Mouse (Mus musculus) lung, postnatal 0 days (tissue): ENCODE measurements around the gene Chac2. TPM values are rescaled to one million over a fixed set of nuclear protein-coding genes. Genes with fewer than 3 reads are reported as not detected.

Source experiments
- ATAC-seq: fragments of 200-750 bp; cut with Nextera tagmentation; 2 replicates; pipeline ENCODE4 v1.8.0; 2017; ENCODE audit warnings: moderate library complexity
- DNase-seq: peaks from one replicate; pipeline ENCODE4 v3.0.0-alpha.2; 2016; ENCODE audit warnings: low spot score
- H3K27ac ChIP-seq: fragments of 300-500 bp; sonication (generic); 2 replicates; pipeline ENCODE4 v1.5.1; 2014; ENCODE audit warnings: antibody characterized with exemption, mild to moderate bottlenecking, low read length, mixed read lengths
- H3K27me3 ChIP-seq: fragments of 300-500 bp; sonication (generic); replicated peaks from 2 replicates; pipeline ENCODE4 v1.6.1; 2014; ENCODE audit warnings: low read length, mixed read lengths; ENCODE audit not compliant: insufficient read depth
- H3K36me3 ChIP-seq: fragments of 300-500 bp; sonication (generic); 2 replicates; pipeline ENCODE4 v1.6.1; 2014; ENCODE audit warnings: low read length, mixed read lengths; ENCODE audit not compliant: insufficient read depth
- H3K4me1 ChIP-seq: fragments of 300-500 bp; sonication (generic); 2 replicates; pipeline ENCODE4 v1.6.1; 2014; ENCODE audit warnings: antibody characterized with exemption, low read depth, low read length, mixed read lengths; ENCODE audit not compliant: insufficient read depth
- H3K4me2 ChIP-seq: fragments of 300-500 bp; sonication (generic); replicated peaks from 2 replicates; pipeline ENCODE4 v1.6.1; 2014; ENCODE audit warnings: low read depth, mild to moderate bottlenecking, low read length, moderate library complexity, mixed read lengths
- H3K4me3 ChIP-seq: fragments of 300-500 bp; sonication (generic); 2 replicates; pipeline ENCODE4 v1.5.1; 2014; ENCODE audit warnings: low read depth, low read length
- H3K9ac ChIP-seq: fragments of 300-500 bp; sonication (generic); replicated peaks from 2 replicates; pipeline ENCODE4 v1.6.1; 2014; ENCODE audit warnings: low read depth, mild to moderate bottlenecking
- H3K9me3 ChIP-seq: fragments of 300-500 bp; sonication (generic); 2 replicates; pipeline ENCODE4 v1.6.1; 2016; ENCODE audit warnings: low read length, mixed read lengths
- CTCF ChIP-seq: IDR thresholded peaks from 2 replicates; pipeline ENCODE4 v1.5.1; 2016; ENCODE audit warnings: antibody characterized with exemption, mild to moderate bottlenecking
- EP300 ChIP-seq: IDR thresholded peaks from 2 replicates; pipeline ENCODE4 v1.6.1; 2016; ENCODE audit warnings: antibody characterized with exemption, mild to moderate bottlenecking, control low read depth
- WGBS: fragments of 180-500 bp; shearing (Covaris S2); extraction: QIAGEN DNeasy Blood & Tissue Kit; methylation state at CpG from one replicate; pipeline ENCODE4 v1.1.7; 2014; 5-methylcytosine and 5-hydroxymethylcytosine counted together
- polyA plus RNA-seq: library from polyadenylated mRNA; unstranded; fragments of >200 nt; fragmentation: Nextera tagmentation; extraction: Ambion mirVana; gene quantifications from 2 replicates; pipeline ENCODE4 v1.2.1, GENCODE M21; 2015

Gene Chac2
- polyA plus RNA-seq, 1 experiment from 2014 or later: 14.1 TPM

GRCm38 (mm10) chr11:30998704-30999103 is 12.6 kb upstream of the Chac2 start:
- no peaks in the 10 kb centered on the region for H3K36me3 ChIP-seq
- WGBS: 60% methylated on average over 2 of the region's 2 CpGs

GRCm38 (mm10) chr11:30998199-30998598 is 12.0 kb upstream of the Chac2 start:
- no peaks in the 10 kb centered on the region for H3K36me3 ChIP-seq
- H3K4me2 ChIP-seq: no peak overlapping the region
- no peak overlapping the region for H3K27ac ChIP-seq
- no peaks in the 10 kb centered on the region for H3K9me3 ChIP-seq
- ATAC-seq: no peak
- H3K9ac ChIP-seq: no peak overlapping the region
- no peaks in the 10 kb centered on the region for H3K27me3 ChIP-seq
- H3K4me3 ChIP-seq: no peak overlapping the region
- no peak for DNase-seq
- no peaks in the 10 kb centered on the region for H3K4me1 ChIP-seq
- TF ChIP-seq EP300: no peak
- TF ChIP-seq CTCF: no peak
- 88% methylated on average over 5 of the region's 5 CpGs for WGBS

More at GRCm38 (mm10) chr11:30998704-30999103, 12.6 kb upstream of the Chac2 start:
- Histone ChIP-seq H3K4me1 (no peaks in the 10 kb centered on the region), H3K4me2 (no peak overlapping the region), H3K27me3 (no peaks in the 10 kb centered on the region), H3K9me3 (no peaks in the 10 kb centered on the region), H3K27ac (no peak overlapping the region), H3K4me3 (no peak overlapping the region), H3K9ac (no peak overlapping the region)
- no peak for DNase-seq
- no peak for TF ChIP-seq CTCF
- TF ChIP-seq EP300: no peak
- ATAC-seq: no peak

- H3K4me2 ChIP-seq: no peak overlapping the region
- no peaks in the 10 kb centered on the region for H3K9me3 ChIP-seq
- no peak overlapping the region for H3K27ac ChIP-seq
- H3K4me1 ChIP-seq: no peaks in the 10 kb centered on the region
- no peaks in the 10 kb centered on the region for H3K27me3 ChIP-seq
- ATAC-seq (no peak), DNase-seq (no peak)
- no peaks in the 10 kb centered on the region for H3K36me3 ChIP-seq
- TF ChIP-seq CTCF: no peak
- no peak for TF ChIP-seq EP300
- WGBS: 83% methylated on average over 3 of the region's 3 CpGs
- no peak overlapping the region for H3K9ac ChIP-seq
- H3K4me3 ChIP-seq: no peak overlapping the region
Measured at GRCm38 (mm10) chr11:30996670-30997069, 10.5 kb upstream of the Chac2 start.

- Histone ChIP-seq H3K27me3 (no peaks in the 10 kb centered on the region), H3K36me3 (no peaks in the 10 kb centered on the region), H3K9me3 (no peaks in the 10 kb centered on the region), H3K9ac (peak overlapping the region; percentile 66), H3K4me3 (peak overlapping the region; percentile 63), H3K4me2 (peak overlapping the region; percentile 76), H3K27ac (peak overlapping the region; percentile 85), H3K4me1 (peaks cover 4% of the 10 kb centered on the region; the same call in 1 of the 2 replicates)
- ATAC-seq: peak; percentile 61
- TF ChIP-seq CTCF (no peak), EP300 (no peak)
- 0% methylated on average over 2 of the region's 2 CpGs for WGBS
- DNase-seq: no peak
Measured at GRCm38 (mm10) chr11:30986625-30987017, 471 bp upstream of the Chac2 start.

GRCm38 (mm10) chr11:30985237-30985636 is 913 bp downstream of the Chac2 start:
- no peaks in the 10 kb centered on the region for H3K9me3 ChIP-seq
- peak overlapping the region; percentile 76; the same call in 1 of the 2 replicates for H3K4me2 ChIP-seq
- no peak overlapping the region for H3K9ac ChIP-seq
- no peaks in the 10 kb centered on the region for H3K36me3 ChIP-seq
- TF ChIP-seq CTCF: no peak
- no peak for TF ChIP-seq EP300
- H3K27me3 ChIP-seq: no peaks in the 10 kb centered on the region
- WGBS: 34% methylated on average over 2 of the region's 2 CpGs
- no peak overlapping the region for H3K4me3 ChIP-seq
- DNase-seq (no peak), ATAC-seq (no peak)
- H3K4me1 ChIP-seq: peaks cover 4% of the 10 kb centered on the region; the same call in 1 of the 2 replicates
- no peak overlapping the region for H3K27ac ChIP-seq

- Histone ChIP-seq H3K4me2 (peak within 1 kb of the TSS; percentile 67), H3K9ac (peak within 1 kb of the TSS; percentile 78), H3K9me3 (no peaks in the 10 kb centered on the region), H3K36me3 (no peaks in the 10 kb centered on the region), H3K27ac (peak within 1 kb of the TSS; percentile 85), H3K27me3 (no peaks in the 10 kb centered on the region), H3K4me1 (peaks cover 8% of the 10 kb centered on the region; the same call in 1 of the 2 replicates), H3K4me3 (peak within 1 kb of the TSS; percentile 69)
- peak; percentile 96 for DNase-seq
- peak; percentile 99 for ATAC-seq
- TF ChIP-seq CTCF (peak; percentile 41), EP300 (no peak)
- WGBS: 0% methylated on average over 37 of the region's 40 CpGs
Measured at GRCm38 (mm10) chr11:30954279-30954725, 31.8 kb downstream of the Chac2 start, which contains the start of gene Erlec1. Gene Erlec1, minus strand, starts transcription at chr11:30954335.
